Mouse (Mus musculus): ENCODE measurements at regions not wholly inside any gene's neighbourhood (a gene's known extent, or its start where the extent isn't known, plus 50 kb on each side); places are given as distances from the start of the nearest gene placed in this dataset.
"Not testable (repeated sequence)": the region's sequence is repeated elsewhere in the genome, so short reads cannot be mapped to it uniquely, and the experiment has no call there.

GRCm38 (mm10) chr8:34703351-34703750, 591.8 kb upstream of the Gm10131 start:
- DNase-seq, result peak; percentile 25 to 39

GRCm38 (mm10) chr8:34702806-34703205, 591.3 kb upstream of the Gm10131 start:
- no peak for DNase-seq

- no peak for DNase-seq
Measured at GRCm38 (mm10) chr8:34699015-34699414, 587.5 kb upstream of the Gm10131 start.

GRCm38 (mm10) chr8:34696365-34696764, 584.8 kb upstream of the Gm10131 start:
- no peak for DNase-seq

GRCm38 (mm10) chr8:34692606-34693005, 581.1 kb upstream of the Gm10131 start:
- DNase-seq, result no peak

- DNase-seq, result no peak
Measured at GRCm38 (mm10) chr8:34691776-34692175, 580.2 kb upstream of the Gm10131 start.

GRCm38 (mm10) chr8:34689825-34690493, 578.4 kb upstream of the Gm10131 start:
- no peak for DNase-seq

- DNase-seq, result no peak
Measured at GRCm38 (mm10) chr8:34689049-34689824, 577.7 kb upstream of the Gm10131 start.

GRCm38 (mm10) chr8:34688396-34689048, 577.0 kb upstream of the Gm10131 start:
- DNase-seq, result no peak

GRCm38 (mm10) chr8:34686371-34686770, 574.8 kb upstream of the Gm10131 start:
- DNase-seq, result peak; percentile 25 to 34

GRCm38 (mm10) chr8:34684683-34685082, 573.1 kb upstream of the Gm10131 start:
- DNase-seq, result no peak

- no peak for DNase-seq
Measured at GRCm38 (mm10) chr8:34683173-34683572, 571.6 kb upstream of the Gm10131 start.

- no peak for DNase-seq
Measured at GRCm38 (mm10) chr8:34682221-34682620, 570.7 kb upstream of the Gm10131 start.

GRCm38 (mm10) chr8:34679565-34680291, 568.2 kb upstream of the Gm10131 start:
- DNase-seq, result peak; percentile 96 to 97

- DNase-seq, result no peak
Measured at GRCm38 (mm10) chr8:34678879-34679278, 567.3 kb upstream of the Gm10131 start.

- DNase-seq, result no peak
Measured at GRCm38 (mm10) chr8:34671716-34672115, 560.2 kb upstream of the Gm10131 start.

- no peak for DNase-seq
Measured at GRCm38 (mm10) chr8:34670930-34671715, 559.6 kb upstream of the Gm10131 start.

- DNase-seq, result no peak
Measured at GRCm38 (mm10) chr8:34669146-34669545, 557.6 kb upstream of the Gm10131 start.

- DNase-seq, result no peak
Measured at GRCm38 (mm10) chr8:34664429-34664828, 552.9 kb upstream of the Gm10131 start.

GRCm38 (mm10) chr8:34662532-34662931, 551.0 kb upstream of the Gm10131 start:
- no peak for DNase-seq

- DNase-seq, result no peak
Measured at GRCm38 (mm10) chr8:34651750-34652149, 540.2 kb upstream of the Gm10131 start.

- DNase-seq, result not testable (repeated sequence)
Measured at GRCm38 (mm10) chr8:34628221-34628620, 516.7 kb upstream of the Gm10131 start.
